Mouse (Mus musculus) limb, embryonic 13.5 days (tissue): ENCODE measurements around the gene Ndrg3. TPM values are rescaled to one million over a fixed set of nuclear protein-coding genes. Genes with fewer than 3 reads are reported as not detected.

Source experiments
- ATAC-seq: fragments of 200-750 bp; cut with Nextera tagmentation; 2 replicates; pipeline ENCODE4 v1.8.0; 2017; ENCODE audit warnings: low read depth, moderate number of reproducible peaks, moderate TSS enrichment; ENCODE audit not compliant: low FRiP score
- H3K27ac ChIP-seq: fragments of 300-500 bp; sonication (generic); 2 replicates; pipeline ENCODE4 v1.5.1; 2015; ENCODE audit warnings: inconsistent platforms, mild to moderate bottlenecking, moderate library complexity
- H3K27me3 ChIP-seq: fragments of 300-500 bp; sonication (generic); 2 replicates; pipeline ENCODE4 v1.6.1; 2015; ENCODE audit warnings: mild to moderate bottlenecking, inconsistent platforms
- H3K36me3 ChIP-seq: fragments of 300-500 bp; sonication (generic); 2 replicates; pipeline ENCODE4 v1.6.1; 2015; ENCODE audit warnings: inconsistent platforms, mild to moderate bottlenecking, moderate library complexity
- H3K4me1 ChIP-seq: fragments of 300-500 bp; sonication (generic); 2 replicates; pipeline ENCODE4 v1.6.1; 2015; ENCODE audit warnings: inconsistent platforms
- H3K4me2 ChIP-seq: fragments of 300-500 bp; sonication (generic); replicated peaks from 2 replicates; pipeline ENCODE4 v1.6.1; 2015; ENCODE audit warnings: inconsistent platforms, mild to moderate bottlenecking, moderate library complexity
- H3K4me3 ChIP-seq: fragments of 300-500 bp; sonication (generic); 2 replicates; pipeline ENCODE4 v1.5.1; 2015; ENCODE audit warnings: moderate library complexity, mild to moderate bottlenecking, inconsistent platforms
- H3K9ac ChIP-seq: fragments of 300-500 bp; sonication (generic); 2 replicates; pipeline ENCODE4 v1.6.1; 2015; ENCODE audit warnings: mild to moderate bottlenecking, inconsistent platforms
- H3K9me3 ChIP-seq: fragments of 300-500 bp; sonication (generic); 2 replicates; pipeline ENCODE4 v1.6.1; 2016; ENCODE audit warnings: inconsistent platforms
- WGBS: fragments of 180-500 bp; shearing (Covaris S2); methylation state at CpG from one replicate; pipeline ENCODE4 v1.1.7; 2015; 5-methylcytosine and 5-hydroxymethylcytosine counted together
- polyA plus RNA-seq: library from polyadenylated mRNA; unstranded; fragments of >200 nt; fragmentation: Nextera tagmentation; extraction: Ambion mirVana; gene quantifications from 2 replicates; pipeline ENCODE4 v1.2.1, GENCODE M21; 2015

The Ndrg3 gene
- 44.7 and 48.6 TPM in 2 replicates for polyA plus RNA-seq

GRCm38 (mm10) chr2:156991470-156992319 lies at the start of gene Ndrg3:
Gene Ndrg3 (minus strand): TSS chr2:156992056.
- Histone ChIP-seq H3K9me3 (no peaks in the 10 kb centered on the region), H3K4me2 (peak within 1 kb of the TSS; percentile 93), H3K4me1 (peaks cover 11% of the 10 kb centered on the region), H3K27ac (0 out of 2 replicates have a peak within 1 kb of the TSS, but pooled peaks have one; percentile 44), H3K27me3 (no peaks in the 10 kb centered on the region), H3K4me3 (peak within 1 kb of the TSS; percentile 87), H3K36me3 (peaks cover 25% of the 10 kb centered on the region), H3K9ac (peak within 1 kb of the TSS; percentile 92)
- WGBS = under 1% methylated on average over 57 of the region's 66 CpGs
- ATAC-seq = peak; percentile 97

GRCm38 (mm10) chr2:157041421-157041820 lies 49.6 kb upstream of the Ndrg3 start:
- no peaks in the 10 kb centered on the region for H3K4me1 ChIP-seq
- peaks cover 92% of the 10 kb centered on the region for H3K36me3 ChIP-seq
- ATAC-seq = no peak
- no peak overlapping the region for H3K27ac ChIP-seq
- peaks cover 12% of the 10 kb centered on the region for H3K9me3 ChIP-seq
- 90% methylated on average over 7 of the region's 7 CpGs for WGBS
- no peak overlapping the region for H3K4me3 ChIP-seq
- no peak overlapping the region for H3K4me2 ChIP-seq
- H3K27me3 ChIP-seq = no peaks in the 10 kb centered on the region
- H3K9ac ChIP-seq = no peak overlapping the region

DNA sequence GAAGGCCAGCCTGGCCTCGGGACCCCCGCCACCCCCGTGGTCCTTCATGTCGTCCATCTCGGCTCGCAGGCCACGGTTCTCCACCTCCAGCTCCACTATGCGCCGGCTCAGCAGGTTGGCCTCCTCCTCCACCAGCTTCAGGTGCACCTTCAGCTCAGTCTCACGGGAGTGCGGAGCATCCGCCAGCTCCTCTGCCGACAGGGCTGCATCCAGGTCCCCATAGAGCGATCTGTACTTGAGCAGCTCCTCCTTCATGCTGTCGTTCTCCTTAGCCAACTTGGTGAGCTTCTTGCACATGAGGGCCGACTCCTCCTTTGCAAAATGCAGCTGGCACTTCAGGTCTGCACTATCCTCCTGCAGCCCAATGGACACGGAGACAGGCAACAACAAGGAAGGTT lies 48.8 kb upstream of the Ndrg3 start:
- H3K27ac ChIP-seq = no peak overlapping the region
- no peak overlapping the region for H3K4me2 ChIP-seq
- H3K9me3 ChIP-seq = peaks cover 8% of the 10 kb centered on the region
- H3K9ac ChIP-seq = no peak overlapping the region
- H3K4me1 ChIP-seq = no peaks in the 10 kb centered on the region
- peaks cover 91% of the 10 kb centered on the region for H3K36me3 ChIP-seq
- WGBS = 87% methylated on average over 17 of the region's 17 CpGs
- no peak for ATAC-seq
- no peak overlapping the region for H3K4me3 ChIP-seq
- H3K27me3 ChIP-seq = no peaks in the 10 kb centered on the region

DNA sequence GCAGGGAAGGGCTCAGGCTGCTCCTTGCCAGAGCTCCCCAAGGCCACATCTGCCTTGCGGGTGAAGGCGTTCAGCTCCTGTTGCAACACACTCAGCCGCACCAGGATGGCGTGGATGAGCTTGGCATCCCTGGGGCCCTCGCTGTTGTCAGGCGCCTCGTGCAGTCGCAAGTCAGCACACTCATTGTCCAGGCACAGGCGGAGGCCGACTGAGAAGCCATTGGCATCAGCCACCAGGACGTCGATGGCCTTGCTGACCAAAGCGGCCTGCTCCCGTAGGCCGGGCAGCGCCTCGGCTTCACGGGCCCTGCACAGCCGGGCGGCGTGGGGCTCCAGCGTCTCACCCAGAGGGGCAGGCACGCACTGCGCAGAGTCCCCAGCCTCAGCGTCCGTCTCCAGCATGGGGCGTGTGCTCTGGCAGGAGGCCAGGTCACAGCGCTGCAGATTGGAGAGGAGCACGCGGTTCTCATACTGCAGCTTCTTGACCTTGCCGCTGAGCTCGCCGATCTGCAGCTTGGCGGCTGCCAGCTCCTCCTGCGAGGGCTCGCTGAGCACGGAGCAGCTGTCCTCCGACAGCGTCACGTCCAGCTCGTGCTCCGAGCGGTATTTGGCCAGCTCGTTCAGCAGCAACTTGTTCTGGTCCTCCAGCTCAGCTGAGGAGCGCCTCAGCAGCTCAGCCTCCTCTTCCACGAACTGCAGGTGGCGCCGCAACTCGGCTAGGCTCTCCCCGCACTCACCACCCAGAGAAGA lies 48.2 kb upstream of the Ndrg3 start:
- no peak overlapping the region for H3K27ac ChIP-seq
- peaks cover 91% of the 10 kb centered on the region for H3K36me3 ChIP-seq
- no peaks in the 10 kb centered on the region for H3K4me1 ChIP-seq
- no peak for ATAC-seq
- H3K9ac ChIP-seq = no peak overlapping the region
- no peaks in the 10 kb centered on the region for H3K27me3 ChIP-seq
- H3K9me3 ChIP-seq = peaks cover 6% of the 10 kb centered on the region; the same call in 1 of the 2 replicates
- H3K4me3 ChIP-seq = no peak overlapping the region
- H3K4me2 ChIP-seq = no peak overlapping the region
- WGBS = 92% methylated on average over 50 of the region's 50 CpGs

DNA sequence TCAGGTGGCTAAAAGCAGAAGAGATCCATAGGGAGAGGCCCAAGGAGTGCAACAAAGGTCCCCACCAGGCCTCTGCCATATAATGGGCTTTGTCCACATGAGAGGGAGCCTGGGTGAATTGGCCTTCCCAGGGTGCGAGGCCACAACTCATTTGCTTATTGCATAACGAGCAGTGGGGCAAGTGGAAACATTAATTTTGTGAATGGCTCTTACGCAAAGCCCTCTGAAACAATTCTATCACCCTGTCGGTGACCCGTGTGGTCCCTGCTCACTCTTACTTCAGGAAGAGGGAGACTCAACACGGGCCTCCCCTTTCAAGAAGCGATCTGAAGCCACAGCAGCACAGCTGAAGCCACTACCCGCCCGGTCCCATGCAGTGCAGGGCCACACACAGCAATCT lies 45.4 kb upstream of the Ndrg3 start:
- Histone ChIP-seq H3K36me3 (peaks cover 93% of the 10 kb centered on the region), H3K9me3 (no peaks in the 10 kb centered on the region), H3K4me3 (no peak overlapping the region), H3K27ac (no peak overlapping the region), H3K4me2 (no peak overlapping the region), H3K27me3 (no peaks in the 10 kb centered on the region), H3K4me1 (no peaks in the 10 kb centered on the region), H3K9ac (no peak overlapping the region)
- WGBS = 85% methylated on average over 9 of the region's 9 CpGs
- no peak for ATAC-seq

DNA sequence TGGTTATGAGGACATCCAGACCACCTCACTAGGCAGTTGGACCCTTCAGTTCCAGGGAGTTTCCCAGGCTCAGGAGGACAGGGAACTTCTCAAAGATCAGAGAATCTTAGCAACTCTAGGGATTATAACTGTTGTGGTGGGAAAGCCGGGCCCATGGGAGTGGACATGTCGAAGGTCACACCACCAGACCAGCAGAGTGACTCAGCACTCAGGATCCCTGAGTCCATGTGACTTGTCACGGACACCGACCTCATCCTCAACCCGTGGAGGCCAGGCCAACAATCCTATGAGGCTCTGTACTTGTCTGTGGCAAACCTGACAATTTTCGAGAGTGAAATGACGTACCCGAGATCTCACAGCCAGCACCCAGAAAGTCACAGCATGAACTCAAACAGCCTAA lies 44.5 kb upstream of the Ndrg3 start:
- Histone ChIP-seq H3K4me2 (no peak overlapping the region), H3K27ac (no peak overlapping the region), H3K9me3 (no peaks in the 10 kb centered on the region), H3K9ac (no peak overlapping the region), H3K36me3 (peaks cover 92% of the 10 kb centered on the region), H3K27me3 (no peaks in the 10 kb centered on the region), H3K4me3 (no peak overlapping the region), H3K4me1 (no peaks in the 10 kb centered on the region)
- ATAC-seq = no peak
- 92% methylated on average over 8 of the region's 8 CpGs for WGBS

- H3K9ac ChIP-seq = no peak overlapping the region
- no peaks in the 10 kb centered on the region for H3K27me3 ChIP-seq
- no peak overlapping the region for H3K4me2 ChIP-seq
- H3K4me3 ChIP-seq = no peak overlapping the region
- no peak for ATAC-seq
- H3K4me1 ChIP-seq = no peaks in the 10 kb centered on the region
- H3K27ac ChIP-seq = no peak overlapping the region
- H3K36me3 ChIP-seq = peaks cover 92% of the 10 kb centered on the region
- WGBS = 77% methylated on average over 7 of the region's 7 CpGs
- H3K9me3 ChIP-seq = no peaks in the 10 kb centered on the region
Measured at GRCm38 (mm10) chr2:157035371-157035770, 43.5 kb upstream of the Ndrg3 start.

DNA sequence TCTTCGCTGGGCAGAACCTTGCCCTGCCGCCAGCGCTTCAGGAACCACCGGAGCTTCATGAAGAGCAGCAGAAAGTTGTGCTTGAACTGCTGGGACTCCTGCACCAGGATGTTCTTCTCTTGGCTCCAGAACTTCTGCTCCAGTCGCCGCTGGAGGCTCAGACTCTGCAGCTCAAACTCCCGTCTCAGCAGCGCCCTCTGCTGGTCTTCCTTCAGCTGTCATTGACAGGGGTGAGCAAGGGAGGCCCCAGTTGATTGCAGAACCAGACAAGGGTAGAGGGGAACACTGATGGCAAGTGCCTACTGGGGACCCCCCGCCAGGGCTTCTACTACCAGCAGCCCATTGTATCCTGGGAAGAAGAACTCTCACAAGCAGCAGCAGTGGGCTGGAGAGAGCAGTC lies 38.9 kb upstream of the Ndrg3 start:
- Histone ChIP-seq H3K4me3 (no peak overlapping the region), H3K4me1 (no peaks in the 10 kb centered on the region), H3K9ac (no peak overlapping the region), H3K27ac (no peak overlapping the region), H3K27me3 (no peaks in the 10 kb centered on the region), H3K36me3 (peaks cover 94% of the 10 kb centered on the region), H3K4me2 (no peak overlapping the region), H3K9me3 (peaks cover 7% of the 10 kb centered on the region; the same call in 1 of the 2 replicates)
- 43% methylated on average over 9 of the region's 9 CpGs for WGBS
- no peak for ATAC-seq

- Histone ChIP-seq H3K9me3 (peaks cover 15% of the 10 kb centered on the region; the same call in 1 of the 2 replicates), H3K4me2 (no peak overlapping the region), H3K27ac (no peak overlapping the region), H3K9ac (no peak overlapping the region), H3K27me3 (no peaks in the 10 kb centered on the region), H3K4me1 (no peaks in the 10 kb centered on the region), H3K4me3 (no peak overlapping the region), H3K36me3 (peaks cover 98% of the 10 kb centered on the region)
- WGBS = 90% methylated on average over 4 of the region's 4 CpGs
- no peak for ATAC-seq
Measured at GRCm38 (mm10) chr2:157028261-157028660, 36.4 kb upstream of the Ndrg3 start.

DNA sequence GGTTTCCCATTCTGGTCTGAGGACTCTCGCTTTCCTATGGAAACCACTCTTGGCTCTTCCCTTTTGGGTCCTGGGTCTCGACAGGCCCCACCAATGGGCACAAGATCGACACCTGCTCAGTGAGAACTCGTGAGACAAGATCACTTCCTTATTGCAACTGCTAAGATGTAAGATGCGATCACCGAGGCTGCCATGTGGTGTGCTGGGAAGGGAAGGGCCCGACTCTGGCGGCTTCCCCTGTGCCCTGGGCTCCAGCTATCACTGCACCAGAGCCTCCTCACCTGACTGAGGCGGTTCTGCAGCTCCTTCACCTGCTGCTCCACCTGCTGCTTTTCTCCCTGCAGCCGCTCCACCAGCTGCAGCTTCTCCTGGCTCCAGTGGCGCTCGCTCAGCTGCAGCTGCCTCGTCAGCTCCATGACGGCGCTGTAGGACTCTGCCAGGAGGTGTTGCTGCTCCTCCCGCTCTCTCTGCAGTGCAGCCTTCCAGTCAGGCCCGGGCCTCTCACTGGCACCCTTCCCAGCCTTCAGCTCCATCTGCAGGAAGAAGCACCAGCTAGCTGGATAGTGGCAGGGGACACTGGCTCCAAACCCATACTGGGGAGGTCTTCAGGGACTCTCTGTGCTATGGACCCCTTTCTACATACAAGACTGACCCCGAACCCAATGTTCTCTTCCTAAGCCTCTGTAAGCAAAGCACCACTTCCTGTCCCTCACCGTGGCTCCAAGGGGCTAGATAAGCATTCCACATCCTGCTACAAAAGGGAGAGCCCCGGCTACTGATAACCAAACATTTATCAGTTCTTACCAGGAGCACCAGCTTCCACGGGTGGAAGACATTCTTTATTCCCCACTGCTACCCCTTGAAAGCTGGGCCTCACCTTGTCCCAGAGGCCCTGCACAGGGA lies 35.5 kb upstream of the Ndrg3 start:
- Histone ChIP-seq H3K27ac (no peak overlapping the region), H3K4me2 (no peak overlapping the region), H3K4me3 (no peak overlapping the region), H3K9me3 (peaks cover 15% of the 10 kb centered on the region; the same call in 1 of the 2 replicates), H3K27me3 (no peaks in the 10 kb centered on the region), H3K36me3 (peaks cover 98% of the 10 kb centered on the region), H3K4me1 (no peaks in the 10 kb centered on the region), H3K9ac (no peak overlapping the region)
- no peak for ATAC-seq
- 91% methylated on average over 21 of the region's 21 CpGs for WGBS

GRCm38 (mm10) chr2:157021156-157021555 lies 29.3 kb upstream of the Ndrg3 start:
- Histone ChIP-seq H3K27me3 (no peaks in the 10 kb centered on the region), H3K4me3 (no peak overlapping the region), H3K9me3 (peaks cover 9% of the 10 kb centered on the region; the same call in 1 of the 2 replicates), H3K4me2 (no peak overlapping the region), H3K27ac (no peak overlapping the region), H3K9ac (no peak overlapping the region), H3K4me1 (no peaks in the 10 kb centered on the region), H3K36me3 (peaks cover 100% of the 10 kb centered on the region)
- WGBS = 93% methylated on average over 16 of the region's 16 CpGs
- no peak for ATAC-seq
